Mouse (Mus musculus): ENCODE results near the gene Ehd1.

Gene Ehd1

DNA sequence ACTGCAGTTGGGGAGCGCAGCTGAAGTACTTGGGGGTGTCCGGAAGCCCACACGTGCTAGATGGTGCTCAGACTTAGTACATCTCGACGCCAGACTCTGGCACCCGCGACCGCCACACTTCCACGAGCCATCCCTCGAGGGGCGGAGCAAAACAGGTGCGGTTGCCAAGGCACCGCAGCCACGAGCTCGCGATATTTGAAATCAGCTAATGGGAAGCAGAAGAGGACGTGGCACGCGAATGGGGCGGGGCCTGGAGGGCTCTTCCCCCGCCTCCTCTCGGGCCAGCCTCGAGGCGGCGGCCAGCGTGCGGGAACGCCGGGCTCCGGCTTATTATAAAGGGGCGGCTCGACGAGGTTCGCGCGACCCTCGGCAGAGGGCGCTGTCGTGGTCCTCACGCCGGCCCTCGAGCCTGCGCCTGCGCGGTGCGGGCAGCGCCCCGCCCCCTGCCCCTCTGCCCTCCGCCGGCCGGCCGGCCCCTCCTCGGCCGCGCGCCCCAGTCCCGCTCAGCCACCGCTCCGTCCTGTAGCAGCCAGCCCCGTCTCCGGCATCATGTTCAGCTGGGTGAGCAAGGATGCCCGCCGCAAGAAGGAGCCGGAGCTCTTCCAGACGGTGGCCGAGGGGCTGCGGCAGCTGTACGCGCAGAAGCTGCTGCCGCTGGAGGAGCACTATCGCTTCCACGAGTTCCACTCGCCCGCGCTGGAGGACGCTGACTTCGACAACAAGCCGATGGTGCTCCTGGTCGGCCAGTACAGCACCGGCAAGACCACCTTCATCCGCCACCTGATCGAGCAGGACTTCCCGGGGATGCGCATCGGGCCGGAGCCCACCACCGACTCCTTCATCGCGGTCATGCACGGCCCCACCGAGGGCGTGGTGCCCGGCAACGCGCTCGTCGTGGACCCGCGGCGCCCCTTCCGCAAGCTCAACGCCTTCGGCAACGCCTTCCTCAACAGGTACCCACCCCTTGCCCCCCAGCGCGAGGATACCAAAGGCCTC is at the start of gene Ehd1:
Ehd1 (plus strand) TSS at position 300 of the 996 bp plus-strand sequence.
- DNase-seq (ENCODE audit: low spot score) = peak; percentile 98

DNA sequence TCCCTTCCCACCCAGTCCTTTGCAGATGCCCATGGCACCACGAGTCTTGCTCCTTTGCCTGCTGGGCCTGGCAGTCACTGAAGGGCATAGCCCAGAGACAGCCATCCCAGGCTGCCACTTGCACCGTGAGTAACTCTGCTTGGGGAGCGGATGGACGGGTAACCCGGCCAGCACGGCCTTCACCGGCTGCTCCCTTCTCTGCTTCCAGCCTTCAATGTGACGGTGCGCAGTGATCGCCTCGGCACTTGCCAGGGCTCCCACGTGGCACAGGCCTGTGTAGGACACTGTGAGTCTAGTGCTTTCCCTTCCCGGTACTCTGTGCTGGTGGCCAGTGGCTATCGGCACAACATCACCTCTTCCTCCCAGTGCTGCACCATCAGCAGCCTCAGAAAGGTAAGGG is 49.8 kb upstream of the Ehd1 start:
- DNase-seq (ENCODE audit: low spot score) = no peak

DNA sequence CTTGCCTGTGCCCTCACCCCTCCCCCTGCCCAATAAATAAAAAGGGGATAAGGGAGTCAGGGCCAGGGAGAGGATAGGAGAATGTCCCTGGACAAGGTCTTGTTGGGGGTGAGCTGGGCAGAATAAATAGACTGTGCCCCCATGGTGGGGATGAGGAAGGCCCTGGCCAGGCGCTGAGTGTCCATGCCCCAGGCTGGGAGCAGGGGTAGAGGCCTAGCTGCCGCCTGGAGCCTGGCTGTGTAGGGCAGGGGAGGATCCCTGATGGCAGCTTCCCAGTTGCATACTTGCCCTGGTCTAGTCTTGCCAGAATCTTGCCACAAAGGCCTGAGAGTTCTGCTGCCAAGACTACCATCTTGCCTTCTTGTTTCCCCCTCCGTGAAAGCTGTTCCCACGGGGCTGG is 48.7 kb upstream of the Ehd1 start:
- no peak for DNase-seq (ENCODE audit: low spot score)

DNA sequence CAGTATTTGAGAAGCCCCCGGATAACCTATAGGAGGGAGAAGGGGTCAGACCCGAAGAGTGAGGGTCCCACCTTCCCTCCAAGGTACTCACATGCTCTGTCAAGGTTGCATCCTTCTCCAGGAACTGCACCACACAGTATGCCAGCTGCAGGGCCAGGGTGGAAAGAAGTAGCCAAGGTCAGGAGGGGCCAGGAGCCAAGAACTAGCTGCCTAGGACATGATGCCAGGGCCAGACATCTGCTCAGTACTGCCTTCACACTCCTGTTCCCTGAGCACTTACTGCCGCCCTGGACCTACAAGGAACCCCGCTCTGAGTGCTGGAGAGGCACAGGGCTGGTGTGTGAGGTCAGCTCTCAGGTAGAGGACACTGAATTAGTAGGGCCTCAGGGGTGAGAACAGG is 46.1 kb upstream of the Ehd1 start:
- peak; percentile 79 for DNase-seq (ENCODE audit: low spot score)

DNA sequence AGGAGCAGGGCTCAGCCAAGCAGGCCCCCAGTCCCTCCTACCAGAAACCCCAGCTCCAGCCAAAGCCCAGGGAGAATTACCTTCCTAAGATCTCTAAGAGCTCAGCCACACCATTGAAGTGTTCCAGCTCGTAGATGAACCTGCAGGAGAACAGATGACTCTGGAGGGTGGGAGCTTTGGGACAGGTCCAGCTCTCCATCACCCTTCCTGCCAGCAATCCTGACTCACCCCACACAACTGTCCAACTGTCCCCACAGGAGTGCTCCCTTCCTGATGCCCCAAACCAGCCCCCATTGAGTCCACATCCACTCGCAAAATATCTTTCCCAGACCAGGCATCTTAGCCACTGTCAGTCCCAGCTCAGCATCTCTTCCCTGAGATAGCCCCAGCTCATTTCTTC is 45.5 kb upstream of the Ehd1 start:
- no peak for DNase-seq (ENCODE audit: low spot score)

DNA sequence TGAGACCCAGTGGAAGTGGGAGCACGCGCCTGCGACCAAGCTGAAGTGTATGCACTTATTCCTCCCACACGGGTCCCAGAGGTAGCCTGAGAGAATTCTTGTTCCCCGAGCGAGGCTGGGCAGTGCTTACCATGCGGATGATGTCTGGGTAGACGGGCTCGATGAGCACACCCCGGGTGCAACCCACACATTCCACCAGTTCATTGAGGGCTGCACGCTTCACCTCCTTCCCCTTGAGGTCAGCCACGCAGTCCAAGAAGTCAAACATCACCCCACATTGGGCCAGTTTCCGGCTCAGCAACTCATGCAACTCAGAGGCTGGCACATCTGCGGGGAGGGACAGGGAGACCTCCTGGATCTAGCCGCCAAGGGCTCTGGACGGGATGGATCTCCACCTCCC is 42.9 kb upstream of the Ehd1 start:
- no peak for DNase-seq (ENCODE audit: low spot score)

DNA sequence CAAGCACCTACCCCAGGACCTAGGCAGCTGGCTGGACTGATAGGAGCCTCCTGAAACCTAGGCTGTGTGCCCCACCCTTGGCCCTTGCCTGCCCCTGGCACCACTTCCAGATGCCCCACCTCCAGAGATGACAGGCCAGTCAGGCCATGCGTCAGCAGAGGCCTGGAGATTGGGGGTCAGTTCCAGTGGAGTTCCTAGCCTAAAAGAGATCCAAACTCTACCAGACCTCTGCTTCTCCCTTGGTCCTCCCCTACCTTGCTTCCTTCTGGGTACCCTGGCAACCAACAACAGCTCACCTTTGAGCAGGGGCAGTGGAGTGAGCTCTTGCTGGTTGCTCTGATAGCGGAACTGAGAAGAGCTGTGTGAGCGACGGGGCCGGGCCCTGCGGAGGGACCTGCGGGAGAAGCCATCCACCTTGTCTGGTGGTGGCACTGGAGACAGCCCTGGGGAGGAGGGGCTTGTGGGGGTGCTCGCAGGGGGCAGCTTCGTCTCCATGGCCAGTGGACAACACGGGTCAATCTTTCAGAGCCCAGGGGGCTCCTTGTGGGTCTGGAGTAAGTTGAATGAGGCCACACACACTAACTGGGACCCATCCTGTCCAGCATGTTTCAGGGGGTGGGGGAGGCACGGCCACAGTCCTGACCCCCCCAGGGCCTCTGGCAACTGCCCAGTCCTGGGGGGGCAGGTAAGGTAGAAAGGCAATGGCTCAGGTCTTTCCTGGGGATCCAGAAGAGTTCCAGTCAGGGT is 42.0 kb upstream of the Ehd1 start:
- DNase-seq (ENCODE audit: low spot score) = no peak

DNA sequence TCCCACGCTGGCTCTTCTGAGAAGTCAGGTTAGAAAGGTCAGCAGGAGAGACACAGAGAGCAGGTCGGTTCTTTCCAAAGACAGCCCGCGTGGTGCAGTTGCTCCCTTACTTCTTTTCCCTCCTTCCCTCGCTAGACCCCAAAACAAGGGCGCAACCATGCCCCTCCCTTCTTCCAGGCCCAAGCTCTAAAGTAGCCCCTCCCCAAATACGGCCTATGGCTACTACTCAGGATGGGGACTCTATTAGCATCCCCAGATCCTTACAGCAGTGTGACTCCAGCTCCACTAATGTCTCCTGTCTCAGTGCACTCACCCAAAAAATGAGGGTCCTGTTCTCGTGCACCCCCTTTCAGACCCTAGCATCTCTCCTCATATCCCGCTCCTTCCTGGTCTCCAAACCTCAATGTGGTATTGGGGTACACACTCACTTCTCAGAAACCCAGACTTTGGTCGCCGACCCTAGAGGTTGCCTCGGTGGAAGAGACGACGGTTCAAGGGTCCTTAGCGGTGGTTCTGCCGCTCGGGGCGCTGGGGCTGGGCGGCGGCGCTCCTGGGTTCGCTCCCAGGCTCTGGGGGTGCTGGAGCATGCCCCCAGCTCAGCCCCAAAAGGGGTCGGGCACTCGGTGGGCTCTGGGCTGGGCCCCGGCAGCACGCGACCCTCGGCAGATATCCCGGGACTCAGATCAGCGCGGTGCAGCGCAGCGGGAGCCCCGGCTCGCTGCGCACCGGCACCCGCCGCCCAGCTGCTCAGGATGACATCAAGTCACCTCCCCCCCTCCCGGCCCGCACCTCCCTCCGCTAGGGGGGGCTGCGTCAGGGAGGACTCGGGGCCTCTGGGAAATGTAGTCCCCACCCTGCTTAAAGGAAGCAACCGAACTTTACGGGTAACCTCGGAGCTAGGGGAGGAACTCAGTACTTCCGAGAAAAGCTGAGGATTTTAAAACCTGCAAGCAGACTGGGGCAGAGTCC is 41.2 kb upstream of the Ehd1 start, which contains the start of gene Ppp2r5b:
Ppp2r5b (minus strand) TSS at position 789 of the 969 bp plus-strand sequence.
- peak; percentile 93 for DNase-seq (ENCODE audit: low spot score)

DNA sequence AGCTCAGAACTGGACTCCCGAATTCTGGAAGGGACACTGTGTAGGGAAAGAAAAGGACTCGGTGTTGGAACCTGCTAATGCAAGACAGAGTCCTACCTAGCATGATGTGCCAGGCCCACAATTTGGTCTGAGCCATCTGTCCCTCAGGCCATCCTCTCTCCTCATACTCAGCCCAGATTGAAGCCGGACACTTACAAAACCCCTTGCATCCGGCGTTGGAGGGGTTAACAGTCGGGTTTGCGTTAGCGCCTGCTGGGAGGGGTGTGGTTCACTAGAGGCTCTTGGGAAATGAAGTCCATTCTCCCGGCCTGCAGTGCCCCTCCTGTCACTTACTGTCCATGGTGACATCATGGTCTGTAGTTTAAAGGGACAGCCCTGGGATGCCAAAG is 40.5 kb upstream of the Ehd1 start:
- DNase-seq (ENCODE audit: low spot score) = peak; percentile 86

DNA sequence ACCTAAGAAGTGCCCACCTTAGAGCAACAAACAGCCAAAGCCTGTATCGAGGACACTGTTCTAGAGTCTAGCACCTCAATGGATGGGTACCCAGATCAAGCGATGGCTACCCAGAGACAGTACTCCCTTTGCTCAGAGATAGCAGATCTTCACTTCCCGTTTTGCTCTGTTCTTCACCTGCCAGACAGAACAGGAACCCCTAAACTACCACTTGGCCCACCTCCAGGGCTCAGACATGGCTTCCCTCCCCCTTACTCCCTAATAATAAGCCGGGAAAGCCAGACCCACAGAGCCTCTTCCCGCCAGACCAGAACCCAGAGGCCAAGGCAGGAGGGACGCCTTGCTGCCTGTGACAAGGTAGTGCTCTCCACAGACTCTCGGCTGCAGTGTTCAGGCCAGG is 39.7 kb upstream of the Ehd1 start:
- DNase-seq (ENCODE audit: low spot score) = no peak

DNA sequence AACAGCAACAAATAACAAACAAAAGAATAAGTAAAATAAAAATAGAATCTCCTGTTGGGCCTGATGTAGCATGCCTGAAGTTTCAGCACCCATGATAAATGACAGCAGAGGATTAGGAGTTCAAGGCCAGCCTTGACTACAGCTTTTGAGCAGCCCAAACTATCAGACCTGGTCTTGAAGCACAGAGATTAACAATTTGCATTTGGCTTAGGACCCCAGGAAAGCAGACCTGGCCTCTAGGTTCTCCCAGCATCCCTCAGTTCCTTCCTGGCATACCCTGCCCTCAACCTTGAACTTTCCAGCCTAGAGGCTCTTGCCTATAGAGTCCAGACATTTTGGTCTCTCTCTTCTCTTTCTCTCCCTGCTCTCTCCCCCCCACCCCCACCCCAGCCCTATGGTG is 37.8 kb upstream of the Ehd1 start:
- DNase-seq (ENCODE audit: low spot score) = no peak

DNA sequence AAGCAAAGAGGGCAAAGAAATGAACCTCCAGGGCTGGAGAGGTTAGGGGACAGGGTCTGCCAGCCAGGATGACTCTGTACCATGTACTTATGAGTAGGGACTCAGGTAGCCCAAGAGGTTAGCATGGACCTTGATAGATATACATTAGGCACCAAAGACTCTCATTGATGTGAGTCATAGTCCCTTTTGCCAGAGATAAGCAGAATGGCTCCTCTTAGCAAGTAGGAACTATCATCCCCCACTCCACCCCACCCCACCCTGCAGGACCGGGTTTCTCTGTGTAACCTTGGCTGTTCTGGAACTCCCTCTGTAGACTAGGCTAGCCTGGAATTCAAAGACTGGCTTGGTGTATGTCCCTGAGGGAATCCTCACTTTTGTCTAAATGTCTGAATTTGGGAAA is 36.4 kb upstream of the Ehd1 start:
- DNase-seq (ENCODE audit: low spot score) = no peak

DNA sequence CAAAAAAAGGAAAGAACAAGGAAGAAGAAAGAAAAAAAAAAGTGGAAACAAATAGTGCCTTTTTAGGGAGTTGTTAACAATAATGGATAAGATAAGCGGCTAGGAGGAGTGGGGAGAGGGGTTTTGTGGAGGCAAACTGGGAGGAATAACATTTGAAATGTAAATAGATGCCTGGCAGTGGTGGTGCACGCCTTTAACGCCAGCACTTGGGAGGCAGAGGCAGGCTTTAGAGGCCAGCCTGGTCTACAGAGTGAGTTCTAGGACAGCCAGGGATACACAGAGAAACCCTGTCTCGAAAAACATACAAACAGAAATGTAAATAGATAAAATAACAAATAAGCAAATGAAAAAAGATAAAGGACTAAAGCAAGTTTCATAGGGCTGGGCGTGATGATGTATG is 35.8 kb upstream of the Ehd1 start:
- DNase-seq (ENCODE audit: low spot score) = no peak

DNA sequence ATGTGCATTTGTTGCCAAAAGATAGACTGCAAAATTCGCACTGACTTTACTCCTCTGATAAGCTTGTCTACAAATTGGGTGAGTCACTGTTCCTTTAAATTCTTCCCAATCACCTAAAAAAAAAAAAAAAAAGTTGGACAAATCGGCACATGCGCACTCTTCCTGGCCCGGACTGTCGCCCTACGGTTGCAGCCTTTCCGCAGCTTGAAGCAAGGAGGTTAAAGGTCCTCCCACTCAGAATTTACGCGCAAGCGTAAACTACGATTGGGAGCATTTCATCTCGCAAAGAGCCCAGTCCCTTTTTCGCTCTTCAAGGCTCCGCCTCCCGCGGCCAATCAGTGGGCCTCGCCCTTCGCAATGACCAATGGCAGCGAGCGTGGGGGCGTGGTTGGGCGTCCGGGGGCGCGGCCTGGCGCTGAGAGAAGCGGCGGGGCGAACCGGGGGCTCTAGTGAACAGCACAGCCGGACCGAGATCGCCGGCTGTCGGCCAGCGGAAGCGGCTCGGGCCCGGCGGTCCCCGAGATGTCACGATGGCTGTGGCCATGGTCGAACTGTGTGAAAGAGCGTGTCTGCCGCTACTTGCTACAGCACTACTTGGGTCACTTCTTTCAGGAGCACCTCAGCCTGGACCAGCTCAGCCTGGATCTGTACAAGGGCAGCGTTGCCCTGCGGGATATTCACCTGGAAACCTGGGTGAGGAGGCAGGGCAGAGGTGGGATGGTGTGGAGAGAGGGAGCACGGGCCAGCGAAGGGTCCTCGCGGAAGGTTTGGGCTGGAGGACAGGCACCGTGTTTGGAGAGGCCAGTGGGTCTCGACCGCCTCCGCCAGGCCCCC is 35.0 kb upstream of the Ehd1 start, which contains the start of gene Atg2a:
Atg2a (plus strand) TSS at position 395 of the 834 bp plus-strand sequence.
- peak; percentile 99 for DNase-seq (ENCODE audit: low spot score)

DNA sequence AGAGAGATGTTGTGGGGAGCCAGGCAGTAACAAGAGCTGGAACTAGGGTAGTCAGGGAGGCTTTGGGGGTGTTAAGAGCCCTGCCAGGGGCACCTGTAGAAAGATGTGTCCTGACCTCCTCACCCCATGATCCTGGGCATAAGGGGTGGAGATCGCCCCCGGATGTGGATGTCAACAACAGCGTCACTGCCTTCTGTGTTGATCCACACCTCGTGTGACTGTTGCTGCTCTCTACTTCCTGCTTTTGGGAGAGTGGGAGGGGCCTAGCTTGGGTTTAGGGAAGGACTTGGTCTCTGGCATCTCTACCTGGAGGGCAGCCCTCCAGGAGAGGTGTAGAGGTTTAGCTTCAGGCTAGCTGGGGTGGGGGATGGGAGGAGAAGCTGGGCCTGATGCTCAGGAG is 34.2 kb upstream of the Ehd1 start:
- no peak for DNase-seq (ENCODE audit: low spot score)

DNA sequence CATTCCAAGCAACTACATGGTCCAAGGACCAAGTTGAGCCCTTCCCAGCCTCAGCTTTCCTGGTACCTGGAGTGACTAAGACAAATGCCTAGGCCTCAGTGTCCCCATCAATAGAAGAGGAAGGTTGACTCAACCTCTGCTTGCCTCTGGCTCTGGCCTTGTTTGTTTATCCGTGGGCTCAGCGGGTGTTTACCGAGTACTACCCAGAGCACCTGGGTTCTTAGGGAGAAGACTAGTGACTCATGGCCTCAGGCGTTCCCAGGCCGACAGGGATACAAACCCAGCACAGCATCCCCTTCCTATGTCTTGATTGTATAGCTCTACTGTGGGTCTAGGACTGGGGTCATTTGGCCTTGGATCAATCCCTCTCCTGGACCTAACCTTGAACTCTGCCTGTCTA is 33.3 kb upstream of the Ehd1 start:
- DNase-seq (ENCODE audit: low spot score) = no peak

DNA sequence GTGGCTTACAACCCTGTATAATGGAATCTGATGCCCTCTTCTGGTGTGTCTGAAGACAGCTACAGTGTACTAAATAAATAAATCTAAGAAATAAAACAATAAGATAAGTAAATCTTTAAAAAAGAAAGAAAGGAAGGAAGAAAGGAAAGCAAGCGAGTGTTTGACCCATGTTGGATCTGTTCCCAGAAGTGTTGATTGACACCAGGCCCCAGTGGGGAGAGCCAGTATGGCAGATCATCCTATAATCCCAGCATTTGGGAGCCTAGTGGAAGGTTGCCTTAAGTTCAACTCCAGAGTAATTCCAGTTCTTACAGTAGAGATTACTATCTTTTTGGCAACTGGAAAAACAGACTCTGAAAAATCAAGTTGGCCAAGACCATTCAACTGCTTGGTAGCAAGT is 30.7 kb upstream of the Ehd1 start:
- DNase-seq (ENCODE audit: low spot score) = no peak

DNA sequence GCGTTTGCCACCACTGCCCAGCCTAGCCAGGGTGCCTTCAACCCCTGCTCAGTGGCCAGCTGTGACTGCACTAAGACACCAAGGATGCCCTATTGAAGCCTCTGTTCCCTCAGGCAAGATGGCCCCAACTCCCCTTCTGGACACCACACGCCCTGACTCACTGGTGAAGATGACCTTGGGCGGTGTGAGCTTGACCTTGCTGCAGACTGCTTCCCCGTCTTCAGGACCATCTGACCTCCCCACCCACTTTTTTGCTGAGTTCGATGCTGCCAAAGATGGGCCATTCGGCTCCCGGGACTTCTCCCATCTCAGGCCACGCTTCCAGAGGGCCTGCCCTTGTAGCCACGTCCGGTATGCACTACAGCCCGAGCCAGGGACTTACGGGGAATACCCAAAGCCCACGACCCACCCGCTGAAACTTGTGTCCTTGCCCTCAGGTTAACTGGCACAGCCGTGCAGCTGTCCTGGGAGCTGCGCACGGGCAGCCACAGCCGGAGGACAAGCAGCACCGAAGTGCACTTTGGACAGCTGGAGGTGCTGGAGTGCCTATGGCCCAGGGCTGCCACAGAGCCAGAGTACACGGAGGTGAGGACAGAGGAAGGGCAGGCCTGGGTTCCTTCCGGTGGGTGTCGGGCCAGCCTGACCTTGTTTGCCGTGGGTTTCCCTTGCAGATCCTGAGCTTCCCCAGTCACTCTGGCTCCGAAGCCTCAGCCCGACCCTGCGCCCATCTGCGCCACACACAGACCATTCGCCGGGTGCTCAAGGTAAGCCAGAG is 28.8 kb upstream of the Ehd1 start:
- no peak for DNase-seq (ENCODE audit: low spot score)

DNA sequence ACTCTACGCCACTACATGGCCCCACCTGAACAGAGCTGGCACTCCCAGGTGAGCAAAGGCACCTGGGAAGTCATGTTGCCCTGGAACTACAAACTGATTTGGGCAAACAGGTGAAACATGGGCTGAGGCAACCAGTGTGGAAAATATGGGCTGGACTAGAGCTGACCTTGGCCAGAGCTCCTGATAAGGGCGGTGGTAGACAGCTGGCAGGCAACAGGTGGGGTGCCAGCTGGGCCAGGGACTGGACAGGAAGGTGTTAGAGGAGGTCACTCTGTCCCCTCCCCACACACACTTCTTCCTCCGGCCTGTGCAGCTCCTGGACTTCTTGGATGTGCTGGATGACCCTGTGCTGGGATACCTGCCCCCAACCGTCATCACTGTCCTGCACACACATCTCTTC is 23.5 kb upstream of the Ehd1 start:
- DNase-seq (ENCODE audit: low spot score) = no peak

DNA sequence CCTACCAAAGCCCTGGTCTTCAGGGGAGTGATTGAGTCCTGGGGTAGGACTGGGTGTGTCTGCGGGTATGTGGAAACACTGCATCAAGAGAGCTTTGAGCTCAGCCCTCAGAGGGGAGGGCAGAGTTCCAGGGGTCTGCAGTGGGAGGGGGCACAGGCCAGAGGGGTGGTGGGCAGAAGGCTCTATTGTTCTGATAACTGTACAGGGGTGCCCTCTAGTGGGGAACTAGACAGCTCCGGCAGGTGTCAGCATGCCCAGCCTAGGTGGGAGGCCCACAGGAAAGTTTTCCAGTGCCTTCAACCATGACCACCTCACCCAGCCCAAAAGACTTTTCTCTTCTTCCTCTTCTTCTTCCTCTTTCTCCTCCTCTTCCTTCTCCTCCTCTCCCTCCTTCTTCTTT is 16.1 kb upstream of the Ehd1 start:
- DNase-seq (ENCODE audit: low spot score) = no peak
